Mouse (Mus musculus) ES-E14 (cell line): ENCODE results near the gene Cab39. TPM values are rescaled to one million over a fixed set of nuclear protein-coding genes. Genes with fewer than 3 reads are reported as not detected.

ENCODE experiments used
- DNase-seq: peaks from one replicate; pipeline ENCODE4 v3.0.0-alpha.2; 2013; ENCODE audit warnings: low read depth, low spot score
- H3K27ac ChIP-seq: 2 replicates; pipeline ENCODE4 v1.5.1; 2012; ENCODE audit warnings: low read depth, mild to moderate bottlenecking, low read length, moderate library complexity, mixed read lengths; ENCODE audit not compliant: poor library complexity, insufficient read depth, severe bottlenecking
- H3K36me3 ChIP-seq: 2 replicates; pipeline ENCODE4 v1.6.1; 2012; ENCODE audit warnings: mild to moderate bottlenecking, low read length, moderate library complexity, mixed read lengths; ENCODE audit not compliant: control insufficient read depth, poor library complexity, insufficient read depth, severe bottlenecking
- H3K4me1 ChIP-seq, 2 experiments: fragments of 150-350 bp in 1 of 2; sonication (generic) in 1 of 2; 2 replicates each; pipeline ENCODE4 v1.6.1; 2012; ENCODE audit warnings: low read length in 2 of 2, mild to moderate bottlenecking in 1 of 2, mixed read lengths in 1 of 2; ENCODE audit not compliant: control insufficient read depth in 2 of 2, insufficient read depth in 2 of 2, poor library complexity in 1 of 2
- H3K4me3 ChIP-seq, 2 experiments: fragments of 150-350 bp in 1 of 2; sonication (generic) in 1 of 2; 2 replicates each; pipeline ENCODE4 v1.5.1; 2012; ENCODE audit warnings: low read length in 2 of 2, low read depth in 1 of 2, mild to moderate bottlenecking in 1 of 2, mixed read lengths in 1 of 2; ENCODE audit not compliant: insufficient read depth in 1 of 2, poor library complexity in 1 of 2, severe bottlenecking in 1 of 2
- H3K9ac ChIP-seq: 2 replicates; pipeline ENCODE4 v1.6.1; 2012; ENCODE audit warnings: low read depth, mild to moderate bottlenecking, low read length, mixed read lengths; ENCODE audit not compliant: poor library complexity, insufficient read depth, severe bottlenecking
- H3K9me3 ChIP-seq: fragments of 150-350 bp; sonication (generic); 2 replicates; pipeline ENCODE4 v1.6.1; 2012; ENCODE audit warnings: low read depth, mild to moderate bottlenecking, low read length; ENCODE audit not compliant: control insufficient read depth, insufficient read depth
- CHD2 ChIP-seq: IDR thresholded peaks from 2 replicates; pipeline ENCODE4 v1.6.1; 2014; ENCODE audit warnings: mild to moderate bottlenecking, low read depth, low read length, inconsistent platforms
- HCFC1 ChIP-seq: IDR thresholded peaks from 2 replicates; pipeline ENCODE4 v1.6.1; 2012; ENCODE audit warnings: low read length, inconsistent platforms, borderline replicate concordance; ENCODE audit not compliant: insufficient read depth
- MAFK ChIP-seq: IDR thresholded peaks from 2 replicates; pipeline ENCODE4 v1.6.1; 2014; ENCODE audit warnings: mild to moderate bottlenecking, low read depth, low read length, inconsistent platforms; ENCODE audit not compliant: insufficient read depth
- ZC3H11A ChIP-seq: IDR thresholded peaks from 2 replicates; pipeline ENCODE4 v1.6.1; 2012; ENCODE audit warnings: low read depth, mild to moderate bottlenecking, inconsistent platforms, low read length, borderline replicate concordance
- ZNF384 ChIP-seq: IDR thresholded peaks from 2 replicates; pipeline ENCODE4 v1.6.1; 2012; ENCODE audit warnings: low read depth, low read length, inconsistent platforms
- in situ Hi-C, 2 experiments: fragments of 600-800 bp; cut with MboI; formaldehyde crosslinking; loops; one replicate each; pipeline ENCODE4 v1.15.1; 2025; ENCODE audit warnings: low sequenced_read_pairs in 2 of 2, inconsistent platforms in 1 of 2; ENCODE audit not compliant: unreplicated experiment in 2 of 2
- total RNA-seq: library from RNA; depleted of rRNA; stranded (reverse); fragments of 300-350 nt; gene quantifications from 2 replicates; pipeline ENCODE4 v1.2.3, GENCODE M21; 2012

Cab39 gene
- total RNA-seq, 1 experiment: 51.9 TPM

GRCm38 (mm10) chr1:85838056-85838455, 44.8 kb downstream of the Cab39 start:
- no peak overlapping the region for H3K4me3 ChIP-seq
- H3K4me1 ChIP-seq: no peaks in the 10 kb centered on the region
- in situ Hi-C loops: no loop called here
- H3K36me3 ChIP-seq: peaks cover 2% of the 10 kb centered on the region
- no peak for TF ChIP-seq HCFC1
- no peak for TF ChIP-seq ZNF384
- no peak for TF ChIP-seq CHD2
- no peak for TF ChIP-seq MAFK
- no peak for DNase-seq
- H3K9ac ChIP-seq: no peak overlapping the region
- H3K27ac ChIP-seq: no peak overlapping the region
- H3K9me3 ChIP-seq: no peaks in the 10 kb centered on the region

- in situ Hi-C loops: no loop called here
- H3K4me1 ChIP-seq: no peaks in the 10 kb centered on the region
- TF ChIP-seq ZNF384: no peak
- no peak for TF ChIP-seq MAFK
- no peak for TF ChIP-seq HCFC1
- TF ChIP-seq CHD2: no peak
- TF ChIP-seq ZC3H11A: no peak
- no peaks in the 10 kb centered on the region for H3K9me3 ChIP-seq
- H3K27ac ChIP-seq: no peak overlapping the region
- peaks cover 2% of the 10 kb centered on the region for H3K36me3 ChIP-seq
- H3K9ac ChIP-seq: no peak overlapping the region
- H3K4me3 ChIP-seq: no peak overlapping the region
- no peak for DNase-seq
Measured at GRCm38 (mm10) chr1:85839356-85839755, 46.1 kb downstream of the Cab39 start.

- DNase-seq: no peak
- H3K4me1 ChIP-seq: no peaks in the 10 kb centered on the region
- TF ChIP-seq ZNF384: no peak
- TF ChIP-seq CHD2: no peak
- TF ChIP-seq ZC3H11A: no peak
- TF ChIP-seq MAFK: no peak
- no peak for TF ChIP-seq HCFC1
- no peaks in the 10 kb centered on the region for H3K9me3 ChIP-seq
- peaks cover 2% of the 10 kb centered on the region for H3K36me3 ChIP-seq
- no peak overlapping the region for H3K4me3 ChIP-seq
- in situ Hi-C loops: no loop called here
- H3K27ac ChIP-seq: no peak overlapping the region
- H3K9ac ChIP-seq: no peak overlapping the region
Measured at GRCm38 (mm10) chr1:85839790-85840189, 46.5 kb downstream of the Cab39 start.

- Histone ChIP-seq H3K27ac (no peak overlapping the region), H3K9ac (no peak overlapping the region), H3K9me3 (no peaks in the 10 kb centered on the region), H3K4me3 (no peak overlapping the region), H3K4me1 (no peaks in the 10 kb centered on the region), H3K36me3 (peaks cover 6% of the 10 kb centered on the region)
- TF ChIP-seq ZNF384 (no peak), HCFC1 (no peak), MAFK (no peak), ZC3H11A (no peak), CHD2 (no peak)
- in situ Hi-C loops: no loop called here
- no peak for DNase-seq
Measured at GRCm38 (mm10) chr1:85840421-85840820, 47.2 kb downstream of the Cab39 start.

GRCm38 (mm10) chr1:85842251-85842650, 49.0 kb downstream of the Cab39 start:
- Histone ChIP-seq H3K9ac (no peak overlapping the region), H3K36me3 (peaks cover 6% of the 10 kb centered on the region; the same call in 1 of the 2 replicates), H3K4me1 (no peaks in the 10 kb centered on the region), H3K9me3 (no peaks in the 10 kb centered on the region), H3K4me3 (no peak overlapping the region), H3K27ac (no peak overlapping the region)
- in situ Hi-C loops: no loop called here
- no peak for TF ChIP-seq ZC3H11A
- TF ChIP-seq HCFC1: no peak
- TF ChIP-seq CHD2: no peak
- TF ChIP-seq MAFK: no peak
- TF ChIP-seq ZNF384: no peak
- DNase-seq: no peak
